Mouse (Mus musculus) frontal cortex, postnatal 36 days (tissue): ENCODE measurements around the gene Mast1.
"Not testable (repeated sequence)": the region's sequence is repeated elsewhere in the genome, so short reads cannot be mapped to it uniquely, and the experiment has no call there.

Experiments
- DNase-seq, 2 experiments: peaks; one replicate each; pipeline ENCODE4 v3.0.0; 2022; ENCODE audit warnings: low spot score in 2 of 2

Gene Mast1

GRCm38 (mm10) chr8:84910551-84910950 is 26.6 kb downstream of the Mast1 start:
- DNase-seq = no peak

- no peak for DNase-seq
Measured at GRCm38 (mm10) chr8:84909949-84910348, 27.2 kb downstream of the Mast1 start.

- DNase-seq = no peak
Measured at GRCm38 (mm10) chr8:84909162-84909767, 27.9 kb downstream of the Mast1 start.

- DNase-seq = peak; percentile 75 to 77
Measured at GRCm38 (mm10) chr8:84908421-84909161, 28.6 kb downstream of the Mast1 start, which contains the start of gene Dnase2a. Gene Dnase2a, plus strand, starts transcription at chr8:84908560.

GRCm38 (mm10) chr8:84907979-84908378 is 29.2 kb downstream of the Mast1 start:
- not testable (repeated sequence) for DNase-seq

- no peak for DNase-seq
Measured at GRCm38 (mm10) chr8:84907493-84907892, 29.7 kb downstream of the Mast1 start.

GRCm38 (mm10) chr8:84907037-84907436 is 30.1 kb downstream of the Mast1 start:
- no peak for DNase-seq

- no peak for DNase-seq
Measured at GRCm38 (mm10) chr8:84904351-84904750, 32.8 kb downstream of the Mast1 start.

- peak; percentile 90 to 93 for DNase-seq
Measured at GRCm38 (mm10) chr8:84902920-84903661, 34.1 kb downstream of the Mast1 start.

GRCm38 (mm10) chr8:84902367-84902919 is 34.7 kb downstream of the Mast1 start:
- DNase-seq = no peak

GRCm38 (mm10) chr8:84901752-84902151 is 35.4 kb downstream of the Mast1 start, which contains the start of gene Klf1:
Gene Klf1, plus strand, starts transcription at chr8:84901928.
- DNase-seq = no peak

- DNase-seq = no peak
Measured at GRCm38 (mm10) chr8:84901071-84901470, 36.1 kb downstream of the Mast1 start.

- no peak for DNase-seq
Measured at GRCm38 (mm10) chr8:84895963-84896362, 41.2 kb downstream of the Mast1 start.

GRCm38 (mm10) chr8:84893709-84894134 is 43.4 kb downstream of the Mast1 start, which contains the start of gene Gcdh:
Gene Gcdh, minus strand, starts transcription at chr8:84893921.
- DNase-seq = peak; percentile 92 to 95

- DNase-seq = peak in 1 of 2 experiments; percentile 2
Measured at GRCm38 (mm10) chr8:84892993-84893708, 44.0 kb downstream of the Mast1 start.

GRCm38 (mm10) chr8:84889141-84889540 is 48.0 kb downstream of the Mast1 start:
- DNase-seq = no peak

GRCm38 (mm10) chr8:84888280-84888679 is 48.9 kb downstream of the Mast1 start:
- DNase-seq = no peak

- no peak for DNase-seq
Measured at GRCm38 (mm10) chr8:84884728-84885127, 52.4 kb downstream of the Mast1 start.

GRCm38 (mm10) chr8:84878915-84879314 is 58.2 kb downstream of the Mast1 start:
- DNase-seq = no peak

GRCm38 (mm10) chr8:84877297-84878035 is 59.7 kb downstream of the Mast1 start:
- no peak for DNase-seq

GRCm38 (mm10) chr8:84874339-84874738 is 62.8 kb downstream of the Mast1 start:
- no peak for DNase-seq
